ENCODE assay signal across 27 mouse cellular contexts in the genomic region with DNA sequence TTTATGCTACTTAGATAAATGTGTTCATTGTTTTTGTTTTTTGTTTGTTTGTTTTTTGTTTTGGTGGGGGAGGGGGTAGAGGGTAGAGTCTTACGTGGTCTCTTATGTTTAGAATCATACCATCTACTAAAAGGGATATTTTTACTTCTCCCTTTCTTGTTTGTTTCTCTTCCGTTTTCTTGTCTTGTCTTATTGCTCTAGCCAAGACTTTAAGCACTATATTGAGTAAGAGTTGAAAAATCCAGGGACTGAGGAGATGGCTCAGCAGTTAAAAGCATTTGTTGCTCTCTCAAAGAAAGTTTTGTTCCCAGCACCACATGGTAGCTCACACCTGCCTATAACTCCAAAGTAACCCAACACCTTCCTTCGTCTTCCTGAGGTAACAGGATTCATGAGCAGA. TPM values are rescaled to one million over a fixed set of nuclear protein-coding genes. Genes with fewer than 3 reads are reported as not detected.
DNase-seq lines count a peak whose midpoint lies in the region; ATAC-seq and TF ChIP-seq lines count a peak whose summit lies in the region.
"Had no signal": no experiment of that assay in that cellular context is flagged by ENCODE, and none has a peak within 500 bp of the region (broad histone marks: within the 10 kb centered on the region; RNA-seq: fewer than 3 reads in every experiment).

No protein-coding gene starts in this region.

- H3K36me3 ChIP-seq in macrophage (ENCODE audit: inconsistent target), result no peaks in the 10 kb centered on the region
- H3K36me3 ChIP-seq: embryonic facial prominence, embryonic 10.5 days; embryonic facial prominence, embryonic 13.5 days; heart, embryonic 10.5 days; heart, embryonic 13.5 days; hindbrain, embryonic 12.5 days; hindbrain, embryonic 15.5 days had no signal

- H3K27ac ChIP-seq in bone marrow macrophage, adult 2 months (ENCODE audit: insufficient read depth, low read depth, low read length), result peak overlapping the region; percentile 60
- 0 out of 2 replicates have a peak overlapping the region, but pooled peaks have one; percentile 13 for H3K27ac ChIP-seq in macrophage
- H3K27ac ChIP-seq: embryonic facial prominence, embryonic 10.5 days; embryonic facial prominence, embryonic 13.5 days; forebrain, embryonic 13.5 days; gastrocnemius, adult 2 months; heart, adult 2 months; heart, embryonic 10.5 days; heart, embryonic 13.5 days; hindbrain, embryonic 12.5 days; hindbrain, embryonic 15.5 days had no signal

- H3K4me1 ChIP-seq in bone marrow macrophage, adult 2 months (ENCODE audit: control insufficient read depth, insufficient read depth, low read length), result peaks cover 23% of the 10 kb centered on the region
- H3K4me1 ChIP-seq: forebrain, embryonic 13.5 days; hindbrain, embryonic 15.5 days had no signal

- H3K4me3 ChIP-seq in bone marrow macrophage, adult 2 months (ENCODE audit: insufficient read depth, low read length), result no peak overlapping the region
- no peak overlapping the region for H3K4me3 ChIP-seq in macrophage (ENCODE audit: inconsistent target)
- H3K4me3 ChIP-seq: embryonic facial prominence, embryonic 10.5 days; embryonic facial prominence, embryonic 13.5 days; erythroblast, embryonic 14.5 days; forebrain, embryonic 13.5 days; gastrocnemius, adult 2 months; heart, adult 2 months; heart, embryonic 10.5 days; heart, embryonic 13.5 days; hindbrain, embryonic 12.5 days; hindbrain, embryonic 15.5 days had no signal

- no peak for TF ChIP-seq CTCF in bone marrow macrophage, adult 2 months (IDR thresholded peaks at IDR 0.05; ENCODE audit: low read depth, low read length)

- peak; percentile 37 for DNase-seq in A20 (ENCODE audit: low read depth, low spot score)
- DNase-seq in kidney, adult 9 months, result no peak
- no peak for DNase-seq in spleen, postnatal 36 days (ENCODE audit: low spot score in 2 of 2)
- DNase-seq: adrenal gland, adult 8-10 months; adrenal gland, postnatal 25 days; cerebellum, adult 11 months; cerebellum, adult 2 months; cerebellum, adult 9-11 months; cerebellum, postnatal 25 days; embryo, embryonic 11 days; forebrain, postnatal 0 days; gastrocnemius, adult 2 months; gastrocnemius, postnatal 14 days; heart, adult 2 months; heart, postnatal 14 days had no signal

- TF ChIP-seq POLR2A in bone marrow macrophage, adult 2 months (IDR thresholded peaks at IDR 0.05; ENCODE audit: borderline replicate concordance, low read depth, low read length), result no peak

- H3K79me2 ChIP-seq in macrophage (ENCODE audit: inconsistent target), result no peaks in the 10 kb centered on the region

- WGBS in macrophage (ENCODE audit: missing documents), result 44% methylated on average over 3 of the region's 3 CpGs

- peak; percentile 76 for ATAC-seq in monocyte, adult 5-6 weeks (replicated peaks; ENCODE audit: insufficient number of reproducible peaks, low FRiP score, low TSS enrichment, poor library complexity, severe bottlenecking)
- ATAC-seq: activated CD4-positive, CD25-positive, alpha-beta regulatory T cell, adult 4 months; forebrain, embryonic 13.5 days; forebrain, postnatal 0 days had no signal

RNA-seq across cellular contexts. Expression of a gene that starts 50.1 kb away (rescaled TPM):
- polyA plus RNA-seq in bone marrow macrophage, adult 2 months (2012; ENCODE audit: insufficient read depth, insufficient read length, missing spikeins), result 69.9 and 70.9 TPM in 2 replicates
- total RNA-seq in macrophage (2018; cell fraction: chromatin; rRNA removed), result 10 to 100 TPM; 26.2 to 71.5 (median 55.2) TPM
- 10 to 100 TPM; 40.0 to 61.6 (median 46.5) TPM for total RNA-seq in macrophage (2018; cell fraction: cytosol; rRNA removed)
- total RNA-seq in macrophage (2018; cell fraction: nucleus; rRNA removed), result 10 to 100 TPM; 23.0 to 61.2 (median 43.5) TPM
- 34.5 to 49.9 TPM (median 40.5 TPM) in 3 replicates for polyA plus RNA-seq in macrophage (2018)
- 37.7 to 62.2 TPM (median 46.2 TPM) in 3 replicates for total RNA-seq in monocyte, adult 5-6 weeks (2017)
